Mouse (Mus musculus) lung, embryonic 14.5 days (tissue): ENCODE results near the gene Sgsm2. TPM values are rescaled to one million over a fixed set of nuclear protein-coding genes. Genes with fewer than 3 reads are reported as not detected.

Experiments
- ATAC-seq: fragments of 200-750 bp; cut with Nextera tagmentation; 2 replicates; pipeline ENCODE4 v1.8.0; 2017; ENCODE audit warnings: mild to moderate bottlenecking, moderate TSS enrichment, moderate library complexity; ENCODE audit not compliant: insufficient read depth
- DNase-seq: peaks from one replicate; pipeline ENCODE4 v3.0.0-alpha.2; 2015
- H3K27ac ChIP-seq: fragments of 300-500 bp; sonication (generic); 2 replicates; pipeline ENCODE4 v1.5.1; 2014; ENCODE audit warnings: low read depth, mild to moderate bottlenecking, moderate library complexity
- H3K27me3 ChIP-seq: fragments of 300-500 bp; sonication (generic); 2 replicates; pipeline ENCODE4 v1.6.1; 2014; ENCODE audit warnings: low read length, control low read depth; ENCODE audit not compliant: insufficient read depth
- H3K36me3 ChIP-seq: fragments of 300-500 bp; sonication (generic); 2 replicates; pipeline ENCODE4 v1.6.1; 2014; ENCODE audit warnings: control low read depth; ENCODE audit not compliant: insufficient read depth
- H3K4me1 ChIP-seq: fragments of 300-500 bp; sonication (generic); 2 replicates; pipeline ENCODE4 v1.6.1; 2014; ENCODE audit warnings: antibody characterized with exemption, control low read depth; ENCODE audit not compliant: insufficient read depth
- H3K4me2 ChIP-seq: fragments of 300-500 bp; sonication (generic); 2 replicates; pipeline ENCODE4 v1.6.1; 2014; ENCODE audit warnings: mild to moderate bottlenecking
- H3K4me3 ChIP-seq: fragments of 300-500 bp; sonication (generic); 2 replicates; pipeline ENCODE4 v1.5.1; 2014; ENCODE audit warnings: low read depth, low read length
- H3K9ac ChIP-seq: fragments of 300-500 bp; sonication (generic); 2 replicates; pipeline ENCODE4 v1.6.1; 2014
- H3K9me3 ChIP-seq: fragments of 300-500 bp; sonication (generic); 2 replicates; pipeline ENCODE4 v1.6.1; 2016; ENCODE audit warnings: low read depth, low read length, control low read depth
- CTCF ChIP-seq: IDR thresholded peaks from 2 replicates; pipeline ENCODE4 v1.5.1; 2016; ENCODE audit warnings: antibody characterized with exemption, low read depth
- WGBS: fragments of 180-500 bp; shearing (Covaris S2); extraction: QIAGEN DNeasy Blood & Tissue Kit; methylation state at CpG from one replicate; pipeline ENCODE4 v1.1.7; 2014; 5-methylcytosine and 5-hydroxymethylcytosine counted together
- polyA plus RNA-seq: library from polyadenylated mRNA; unstranded; fragments of >200 nt; fragmentation: Nextera tagmentation; extraction: Ambion mirVana; gene quantifications from 2 replicates; pipeline ENCODE4 v1.2.1, GENCODE M21; 2014

Sgsm2 gene
- polyA plus RNA-seq, 1 experiment from 2014 or later = 4.8 TPM

DNA sequence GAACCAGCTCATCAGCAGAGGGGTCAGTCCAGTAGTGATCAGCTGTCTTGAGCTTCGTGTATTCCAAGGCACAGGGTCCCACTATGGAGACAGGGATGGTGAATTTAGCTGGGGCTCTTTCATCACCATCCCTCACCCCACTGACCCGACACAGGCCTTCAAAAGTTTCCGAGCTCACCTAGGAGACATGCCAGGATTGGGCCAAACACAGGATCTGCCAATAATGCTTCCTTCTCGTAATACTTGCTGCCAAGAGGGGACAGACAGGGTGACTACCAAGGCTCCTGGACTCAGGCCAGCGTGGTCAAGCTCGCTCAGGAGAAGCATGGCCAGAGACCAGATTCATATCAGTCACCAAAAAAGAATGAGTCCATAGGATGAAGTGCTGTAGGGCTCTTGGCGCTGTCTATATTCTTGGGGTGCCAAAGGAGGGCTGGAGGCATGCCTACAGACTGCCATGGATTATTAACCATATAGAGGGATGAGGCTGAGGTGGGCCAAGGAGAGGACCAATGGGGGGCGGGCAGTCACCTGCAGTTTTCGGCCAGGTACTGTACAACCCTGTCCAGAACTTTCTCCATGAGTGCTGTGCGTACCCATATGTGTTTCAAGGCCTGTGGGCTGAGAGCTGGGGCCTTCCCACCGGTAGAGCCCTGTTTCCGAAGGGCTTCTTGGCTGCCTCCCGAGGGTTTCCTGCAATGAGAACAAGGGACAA, 28.7 kb downstream of the Sgsm2 start:
- ATAC-seq = no peak
- H3K36me3 ChIP-seq = no peaks in the 10 kb centered on the region
- DNase-seq = no peak
- no peaks in the 10 kb centered on the region for H3K27me3 ChIP-seq
- H3K4me2 ChIP-seq = no peak overlapping the region
- 83% methylated on average over 13 of the region's 13 CpGs for WGBS
- peaks cover 4% of the 10 kb centered on the region; the same call in 1 of the 2 replicates for H3K4me1 ChIP-seq
- no peak overlapping the region for H3K9ac ChIP-seq
- no peaks in the 10 kb centered on the region for H3K9me3 ChIP-seq
- H3K27ac ChIP-seq = no peak overlapping the region
- TF ChIP-seq CTCF = no peak
- no peak overlapping the region for H3K4me3 ChIP-seq

DNA sequence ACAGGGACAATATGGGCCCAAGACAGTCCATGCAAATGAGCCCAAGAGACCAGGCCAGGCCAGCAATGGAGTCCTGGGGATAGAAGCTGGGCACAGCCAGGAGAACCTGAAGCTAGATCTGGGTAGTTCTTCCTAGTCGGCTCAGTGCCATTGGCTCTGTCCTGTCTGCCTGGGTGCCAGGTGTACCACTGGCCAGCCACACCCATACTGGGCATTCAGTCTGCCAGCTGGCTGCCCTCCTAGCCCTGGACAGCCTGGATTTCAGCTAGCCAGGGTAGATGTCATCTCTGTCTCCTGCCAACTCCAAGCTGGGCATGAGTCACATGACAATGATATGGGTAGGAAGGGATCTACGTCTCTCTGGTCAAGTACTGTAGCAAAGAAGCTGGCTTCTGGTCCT, 29.7 kb downstream of the Sgsm2 start:
- Histone ChIP-seq H3K9me3 (no peaks in the 10 kb centered on the region), H3K27ac (no peak overlapping the region), H3K4me2 (no peak overlapping the region), H3K4me1 (peaks cover 4% of the 10 kb centered on the region; the same call in 1 of the 2 replicates), H3K36me3 (no peaks in the 10 kb centered on the region), H3K9ac (no peak overlapping the region), H3K4me3 (no peak overlapping the region), H3K27me3 (no peaks in the 10 kb centered on the region)
- no peak for TF ChIP-seq CTCF
- no peak for ATAC-seq
- DNase-seq = no peak
- WGBS = 82% methylated on average over 2 of the region's 2 CpGs

DNA sequence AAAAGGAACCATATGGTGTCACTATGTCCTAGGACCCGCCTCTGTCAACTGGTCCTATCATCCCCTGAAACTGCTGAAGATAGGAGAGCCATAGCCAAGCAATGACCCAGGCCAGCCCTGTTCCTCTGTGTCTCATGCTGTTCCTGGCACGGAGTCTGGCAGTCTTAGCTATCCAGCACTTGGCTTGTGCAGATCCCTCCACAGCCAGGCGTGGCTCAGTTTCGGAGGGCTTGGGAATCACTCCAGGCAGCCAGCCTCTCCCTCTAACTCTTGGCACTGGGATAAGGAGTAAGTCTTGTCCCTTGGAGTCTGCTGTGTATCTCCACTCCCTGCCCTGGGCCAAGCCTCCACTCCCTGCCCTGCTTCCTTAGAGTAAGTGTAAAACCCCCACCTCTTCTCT, 30.2 kb downstream of the Sgsm2 start:
- H3K36me3 ChIP-seq = no peaks in the 10 kb centered on the region
- no peak overlapping the region for H3K27ac ChIP-seq
- no peak overlapping the region for H3K9ac ChIP-seq
- TF ChIP-seq CTCF = no peak
- peaks cover 4% of the 10 kb centered on the region; the same call in 1 of the 2 replicates for H3K4me1 ChIP-seq
- DNase-seq (no peak), ATAC-seq (no peak)
- 73% methylated on average over 4 of the region's 4 CpGs for WGBS
- H3K4me2 ChIP-seq = no peak overlapping the region
- no peaks in the 10 kb centered on the region for H3K9me3 ChIP-seq
- no peak overlapping the region for H3K4me3 ChIP-seq
- H3K27me3 ChIP-seq = no peaks in the 10 kb centered on the region

DNA sequence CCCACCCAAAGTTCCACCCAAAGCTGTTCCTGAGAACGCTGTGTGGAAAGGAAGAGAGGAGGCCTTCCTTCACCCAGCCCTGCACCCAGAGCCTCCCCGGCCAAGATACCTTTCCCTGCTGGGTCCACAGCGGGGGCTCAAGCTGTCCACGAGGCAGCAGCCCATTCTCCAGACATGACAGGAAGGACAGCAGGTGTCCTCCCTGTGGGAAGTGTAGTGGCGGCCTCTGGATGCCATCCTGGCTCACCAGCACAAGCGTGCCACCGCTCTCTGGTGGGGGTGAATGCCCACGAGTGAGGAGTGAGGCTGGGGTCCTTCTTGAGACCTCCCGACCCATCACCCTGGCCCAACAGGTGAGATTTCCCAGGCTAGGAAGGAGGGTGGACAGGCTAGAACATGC, 31.6 kb downstream of the Sgsm2 start:
- DNase-seq = no peak
- no peaks in the 10 kb centered on the region for H3K9me3 ChIP-seq
- no peaks in the 10 kb centered on the region for H3K36me3 ChIP-seq
- WGBS = 80% methylated on average over 9 of the region's 9 CpGs
- H3K9ac ChIP-seq = no peak overlapping the region
- TF ChIP-seq CTCF = no peak
- H3K4me3 ChIP-seq = no peak overlapping the region
- no peaks in the 10 kb centered on the region for H3K27me3 ChIP-seq
- H3K4me2 ChIP-seq = no peak overlapping the region
- no peak overlapping the region for H3K27ac ChIP-seq
- no peak for ATAC-seq
- H3K4me1 ChIP-seq = no peaks in the 10 kb centered on the region

DNA sequence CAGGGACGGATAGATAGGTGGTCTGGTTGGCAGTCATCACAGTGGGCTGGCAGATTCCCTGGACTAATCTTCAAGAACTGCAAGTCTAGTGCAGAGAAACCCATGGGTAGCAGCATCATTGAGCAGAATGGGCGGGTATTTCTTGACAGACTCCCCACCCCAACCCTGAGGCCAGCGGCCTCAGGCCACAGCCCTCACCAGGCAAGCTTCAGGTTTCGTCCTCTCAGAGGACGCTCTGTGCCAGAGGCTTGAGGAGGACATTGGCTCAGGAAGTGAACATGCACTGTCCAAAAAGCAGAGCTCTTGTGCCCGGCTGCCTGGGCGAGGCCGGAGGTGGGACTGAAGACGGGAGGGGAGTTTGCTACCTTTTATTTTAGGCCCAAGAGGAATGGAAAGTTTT, 32.4 kb downstream of the Sgsm2 start:
- Histone ChIP-seq H3K4me3 (no peak overlapping the region), H3K4me1 (no peaks in the 10 kb centered on the region), H3K9me3 (no peaks in the 10 kb centered on the region), H3K27me3 (no peaks in the 10 kb centered on the region), H3K9ac (no peak overlapping the region), H3K27ac (no peak overlapping the region; the same call in 1 of the 2 replicates), H3K36me3 (no peaks in the 10 kb centered on the region), H3K4me2 (no peak overlapping the region)
- TF ChIP-seq CTCF = no peak
- no peak for DNase-seq
- ATAC-seq = no peak
- WGBS = 80% methylated on average over 9 of the region's 9 CpGs

DNA sequence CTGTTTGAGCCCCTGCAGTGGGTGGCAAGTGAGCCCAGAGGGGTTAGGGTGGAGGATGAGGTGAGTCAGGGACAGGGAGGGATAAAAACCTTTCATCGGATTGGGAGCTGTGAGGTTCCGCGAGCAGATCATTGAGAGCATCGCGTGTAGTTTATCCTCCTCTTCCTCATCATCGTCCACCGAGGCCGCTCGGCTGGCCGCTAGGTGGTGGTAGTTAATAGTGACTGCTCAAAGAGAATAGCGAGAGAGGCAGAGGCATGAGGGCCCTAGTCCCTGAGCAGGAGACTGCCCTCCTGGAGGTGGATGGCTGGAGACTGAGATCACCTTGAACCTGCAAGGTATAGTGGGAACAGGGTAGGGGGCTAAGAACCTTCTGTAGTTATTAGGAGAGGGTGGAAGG, 33.4 kb downstream of the Sgsm2 start:
- Histone ChIP-seq H3K27me3 (no peaks in the 10 kb centered on the region), H3K4me2 (0 out of 2 replicates have a peak overlapping the region, but pooled peaks have one; percentile 24), H3K9me3 (no peaks in the 10 kb centered on the region), H3K4me3 (no peak overlapping the region), H3K9ac (no peak overlapping the region), H3K27ac (no peak overlapping the region), H3K36me3 (0 out of 2 replicates have a peak, but pooled peaks cover 5% of the 10 kb centered on the region), H3K4me1 (no peaks in the 10 kb centered on the region)
- no peak for ATAC-seq
- peak; percentile 65 for DNase-seq
- TF ChIP-seq CTCF = peak; percentile 68
- 19% methylated on average over 11 of the region's 11 CpGs for WGBS

DNA sequence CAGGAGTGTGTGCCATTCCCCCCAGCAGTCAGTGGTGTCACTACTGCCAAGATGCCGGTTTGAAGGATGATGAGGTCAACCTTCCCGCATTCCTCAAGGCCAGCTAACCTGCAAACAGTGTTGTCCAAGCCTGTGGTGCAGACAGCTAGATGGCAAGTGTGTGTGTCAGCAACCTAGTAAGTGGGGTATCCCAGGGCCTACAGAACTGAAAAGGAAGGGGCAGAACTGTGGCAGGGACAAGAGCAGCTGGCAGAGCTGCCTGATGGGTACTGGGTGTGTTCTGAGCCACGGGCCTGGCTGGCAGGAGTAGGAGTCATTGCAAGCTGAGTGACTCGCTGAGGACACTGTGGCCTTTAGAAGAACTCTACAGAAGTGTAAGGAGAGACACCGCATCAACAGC, 34.7 kb downstream of the Sgsm2 start:
- Histone ChIP-seq H3K4me1 (no peaks in the 10 kb centered on the region), H3K9ac (no peak overlapping the region), H3K4me2 (no peak overlapping the region), H3K36me3 (0 out of 2 replicates have a peak, but pooled peaks cover 5% of the 10 kb centered on the region), H3K4me3 (no peak overlapping the region), H3K9me3 (no peaks in the 10 kb centered on the region), H3K27me3 (no peaks in the 10 kb centered on the region), H3K27ac (no peak overlapping the region)
- TF ChIP-seq CTCF = no peak
- 71% methylated on average over 5 of the region's 5 CpGs for WGBS
- ATAC-seq = no peak
- no peak for DNase-seq

DNA sequence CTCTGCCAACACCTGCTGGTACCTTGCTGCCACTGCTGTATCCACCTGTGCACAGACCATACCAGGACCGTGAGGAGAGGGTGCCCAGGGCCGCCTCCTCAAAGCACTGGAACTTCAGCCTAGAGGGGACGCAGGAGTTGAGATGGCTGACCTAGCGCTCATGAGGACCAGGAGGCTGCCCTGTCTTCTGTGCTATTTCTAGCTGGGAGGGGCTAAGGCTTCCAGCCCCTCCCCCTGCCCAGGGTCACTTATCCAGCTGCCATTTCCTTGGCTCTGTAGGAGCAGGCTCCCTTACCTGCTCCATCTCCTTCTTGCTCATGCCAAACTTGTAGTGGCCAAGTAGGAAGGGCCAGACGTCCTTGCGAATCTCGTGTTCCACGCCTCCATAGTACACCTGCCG, 39.1 kb downstream of the Sgsm2 start:
- no peak overlapping the region for H3K4me2 ChIP-seq
- H3K4me1 ChIP-seq = no peaks in the 10 kb centered on the region
- 0 out of 2 replicates have a peak, but pooled peaks cover 5% of the 10 kb centered on the region for H3K36me3 ChIP-seq
- H3K27me3 ChIP-seq = no peaks in the 10 kb centered on the region
- no peak for DNase-seq
- ATAC-seq = no peak
- H3K9ac ChIP-seq = no peak overlapping the region
- no peak overlapping the region for H3K27ac ChIP-seq
- no peak overlapping the region for H3K4me3 ChIP-seq
- TF ChIP-seq CTCF = no peak
- no peaks in the 10 kb centered on the region for H3K9me3 ChIP-seq
- 84% methylated on average over 9 of the region's 9 CpGs for whole genome bisulfite sequencing
